Mouse (Mus musculus) fat pad, adult 2 months (tissue): Measurements from ENCODE around the gene Serpinb3d.
"Not testable (repeated sequence)": the region's sequence is repeated elsewhere in the genome, so short reads cannot be mapped to it uniquely, and the experiment has no call there.

ENCODE experiments used
- DNase-seq: peaks from one replicate; pipeline ENCODE4 v3.0.0-alpha.2; 2011; ENCODE audit warnings: low read depth, low spot score; ENCODE audit errors: extremely low read depth

Gene Serpinb3d

DNA sequence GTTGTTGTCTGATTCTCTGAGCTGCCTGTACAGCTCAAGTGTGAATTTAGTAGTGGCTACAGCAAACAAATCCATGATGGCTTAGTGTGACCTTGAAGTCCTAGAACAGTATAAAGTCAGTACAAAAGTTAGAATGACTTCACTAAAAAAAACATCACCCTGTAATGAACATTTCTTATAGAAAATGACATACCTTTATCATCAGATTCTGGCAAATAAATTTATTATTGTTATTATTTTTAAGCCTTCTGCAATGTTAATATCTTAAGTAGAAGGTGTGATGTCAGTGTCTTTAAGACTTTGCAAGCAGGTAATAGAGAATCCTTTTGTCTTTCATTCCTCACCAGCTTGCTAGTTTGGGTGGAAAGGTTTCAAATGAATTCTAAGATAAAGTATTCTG is at the start of gene Serpinb3d:
Gene Serpinb3d (minus strand): TSS at position 101 of the 400 bp plus-strand sequence.
- DNase-seq, result no peak

GRCm38 (mm10) chr1:107127453-107127852 is 44.1 kb upstream of the Serpinb3d start:
- not testable (repeated sequence) for DNase-seq

DNA sequence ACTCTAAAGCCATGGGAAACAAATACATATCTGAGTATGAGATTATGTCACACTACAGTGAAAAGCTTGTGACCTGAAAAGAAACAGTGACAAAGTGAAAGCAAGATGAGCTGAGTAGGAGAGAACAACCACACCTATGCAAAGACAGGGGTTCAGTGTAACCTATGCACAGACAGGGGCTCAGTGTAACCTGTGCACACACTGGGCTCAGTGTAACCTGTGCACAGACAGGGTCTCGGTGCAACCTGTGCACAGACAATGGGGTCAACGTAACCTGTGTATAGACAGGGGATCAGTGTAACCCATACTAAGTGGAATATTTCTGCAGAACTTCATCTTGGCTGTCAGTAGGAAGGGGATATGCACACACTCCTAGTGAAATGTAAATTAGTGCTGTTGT is 15.1 kb upstream of the Serpinb3d start:
- DNase-seq, result no peak

DNA sequence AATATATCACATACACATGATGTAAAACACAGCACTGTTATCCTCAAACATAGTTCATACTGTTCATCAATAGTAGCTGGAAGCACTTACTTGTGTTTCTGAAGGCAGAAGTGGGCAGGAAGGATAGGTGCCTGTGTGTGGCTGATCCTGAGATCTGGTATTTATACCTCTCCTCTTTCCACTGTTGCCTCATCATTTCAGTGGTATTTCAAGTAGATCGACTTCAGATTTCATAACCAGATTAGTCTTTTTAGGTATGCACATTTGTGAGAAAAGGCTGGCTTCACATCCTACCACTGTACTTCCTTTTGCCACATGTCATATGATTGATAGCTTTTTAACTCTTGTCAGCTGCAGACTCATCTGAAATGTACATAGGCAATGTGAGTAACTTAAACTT is 31.1 kb downstream of the Serpinb3d start, which contains the start of gene Serpinb3a:
Gene Serpinb3a (minus strand): TSS at position 101 of the 400 bp plus-strand sequence.
- no peak for DNase-seq

GRCm38 (mm10) chr1:107034236-107034635 is 49.1 kb downstream of the Serpinb3d start:
- DNase-seq, result not testable (repeated sequence)
